ENCODE assay signal across 8 mouse cellular contexts in genomic region chr5:63968443-63969415, GRCm38 (mm10). TPM values are rescaled to one million over a fixed set of nuclear protein-coding genes. Genes with fewer than 3 reads are reported as not detected.
DNase-seq lines count a peak whose midpoint lies in the region; ATAC-seq and TF ChIP-seq lines count a peak whose summit lies in the region.

Gene Rell1, minus strand, starts transcription at chr5:63968897.

- DNase-seq in MN1 (ENCODE audit: low spot score) = peak; percentile 97
- DNase-seq in cerebellum, adult 9-10 months = peak; percentile 96
- DNase-seq in hindbrain, embryonic 10.5 days (ENCODE audit: low spot score) = peak; percentile 100
- peak; percentile 96 for DNase-seq in layer of hippocampus, adult 9-11 months
- peak; percentile 98 for DNase-seq in lung, postnatal 0 days (ENCODE audit: low spot score)
- peak; percentile 99 for DNase-seq in ovary, postnatal 14 days (ENCODE audit: low spot score)
- DNase-seq in thymus, postnatal 14 days = peak; percentile 100

- 0 out of 2 replicates have a peak, but pooled peaks cover 2% of the 10 kb centered on the region for H3K27me3 ChIP-seq in hindbrain, embryonic 10.5 days (ENCODE audit: insufficient read depth, poor library complexity, severe bottlenecking)
- H3K27me3 ChIP-seq in lung, postnatal 0 days (replicated peaks; ENCODE audit: insufficient read depth, low read length) = no peaks in the 10 kb centered on the region

- TF ChIP-seq EP300 in lung, postnatal 0 days (IDR thresholded peaks at IDR 0.05) = 0 out of 2 replicates have a peak, but pooled peaks have one; percentile 11

- TF ChIP-seq CTCF in lung, postnatal 0 days (IDR thresholded peaks at IDR 0.05) = peak; percentile 46

- H3K36me3 ChIP-seq in hindbrain, embryonic 10.5 days = 0 out of 2 replicates have a peak, but pooled peaks cover 4% of the 10 kb centered on the region
- no peaks in the 10 kb centered on the region for H3K36me3 ChIP-seq in lung, postnatal 0 days (ENCODE audit: insufficient read depth, low read length)

- ATAC-seq in frontal cortex, adult (ENCODE audit: low TSS enrichment) = peak; percentile 87
- ATAC-seq in lung, postnatal 0 days = peak; percentile 98

- no peaks in the 10 kb centered on the region for H3K9me3 ChIP-seq in hindbrain, embryonic 10.5 days
- no peaks in the 10 kb centered on the region for H3K9me3 ChIP-seq in lung, postnatal 0 days (ENCODE audit: low read length)

- peak within 1 kb of the TSS; percentile 77 for H3K4me2 ChIP-seq in lung, postnatal 0 days (replicated peaks; ENCODE audit: low read depth, low read length)

- H3K4me3 ChIP-seq in hindbrain, embryonic 10.5 days = peak within 1 kb of the TSS; percentile 80
- peak within 1 kb of the TSS; percentile 77 for H3K4me3 ChIP-seq in lung, postnatal 0 days (ENCODE audit: low read depth, low read length)

- H3K9ac ChIP-seq in lung, postnatal 0 days (replicated peaks; ENCODE audit: low read depth) = peak within 1 kb of the TSS; percentile 68

- peak within 1 kb of the TSS; percentile 92 for H3K27ac ChIP-seq in hindbrain, embryonic 10.5 days
- H3K27ac ChIP-seq in lung, postnatal 0 days (ENCODE audit: low read length) = peak within 1 kb of the TSS; percentile 85

- 1% methylated on average over 85 of the region's 85 CpGs for WGBS in hindbrain, embryonic 10.5 days
- WGBS in lung, postnatal 0 days = 2% methylated on average over 55 of the region's 85 CpGs

- peaks cover 50% of the 10 kb centered on the region for H3K4me1 ChIP-seq in hindbrain, embryonic 10.5 days (replicated peaks)
- H3K4me1 ChIP-seq in lung, postnatal 0 days (ENCODE audit: insufficient read depth, low read depth, low read length) = peaks cover 13% of the 10 kb centered on the region

RNA-seq across cellular contexts. Expression of gene Rell1, which starts in this region (rescaled TPM):
- 11.5 and 15.1 TPM in 2 replicates for polyA plus RNA-seq in hindbrain, embryonic 10.5 days (2016; fragmentation: Nextera tagmentation; extraction: Ambion mirVana)
- polyA plus RNA-seq in lung, postnatal 0 days (2015; fragmentation: Nextera tagmentation; extraction: Ambion mirVana) = 27.0 and 29.0 TPM in 2 replicates

Comparison
In these comparisons a context has a peak if more than half of its experiments do, and no peak if none do; other contexts are left out.
1. Peak in every context shown above with its lines: DNase-seq, ATAC-seq, H3K4me3 ChIP-seq and H3K27ac ChIP-seq.